Mouse (Mus musculus) inflammation-experienced regulatory T-cells, adult 6 months (primary cell): Measurements from ENCODE around the gene Itprid1. TPM values are rescaled to one million over a fixed set of nuclear protein-coding genes. Genes with fewer than 3 reads are reported as not detected.

ENCODE experiments used
- ATAC-seq: one replicate; pipeline ENCODE4 v1.8.0; 2017
- polyA plus RNA-seq, 3 experiments: library from polyadenylated mRNA; unstranded; fragments of 100-300 nt; shearing (Covaris generic); gene quantifications; one replicate each; pipeline ENCODE4 v1.2.1; 2017

Itprid1 gene
- polyA plus RNA-seq, 3 experiments from 2014 or later, result not detected

GRCm38 (mm10) chr6:55901568-55902328 is 65.1 kb downstream of the Itprid1 start:
- no peak for ATAC-seq

- no peak for ATAC-seq
These were observed 65.6 kb downstream of the Itprid1 start for GRCm38 (mm10) chr6:55902329-55902605.

GRCm38 (mm10) chr6:55919206-55919605 is 82.5 kb downstream of the Itprid1 start:
- no peak for ATAC-seq

GRCm38 (mm10) chr6:55920282-55920720 is 83.6 kb downstream of the Itprid1 start:
- ATAC-seq, result no peak

GRCm38 (mm10) chr6:55920866-55921630 is 84.4 kb downstream of the Itprid1 start:
- no peak for ATAC-seq

- ATAC-seq, result no peak
These were observed 108.0 kb downstream of the Itprid1 start for GRCm38 (mm10) chr6:55944709-55945108.

GRCm38 (mm10) chr6:55950345-55951110 is 113.8 kb downstream of the Itprid1 start:
- ATAC-seq, result no peak

- no peak for ATAC-seq
These were observed 136.3 kb downstream of the Itprid1 start for GRCm38 (mm10) chr6:55972998-55973397.

GRCm38 (mm10) chr6:55979766-55980165 is 143.1 kb downstream of the Itprid1 start:
- no peak for ATAC-seq

GRCm38 (mm10) chr6:56008711-56009110 is 172.0 kb downstream of the Itprid1 start:
- no peak for ATAC-seq

GRCm38 (mm10) chr6:56012384-56012783 is 175.7 kb downstream of the Itprid1 start:
- ATAC-seq, result no peak

- ATAC-seq, result no peak
These were observed 180.7 kb downstream of the Itprid1 start, which contains the start of gene Ppp1r17 for GRCm38 (mm10) chr6:56017291-56017994. Ppp1r17 (plus strand) TSS chr6:56017497.

- ATAC-seq, result no peak
These were observed 182.9 kb downstream of the Itprid1 start for GRCm38 (mm10) chr6:56019632-56020031.

GRCm38 (mm10) chr6:56025533-56025932 is 188.8 kb downstream of the Itprid1 start:
- ATAC-seq, result no peak

- ATAC-seq, result no peak
These were observed 190.6 kb downstream of the Itprid1 start for GRCm38 (mm10) chr6:56027318-56027717.

- no peak for ATAC-seq
These were observed 191.3 kb downstream of the Itprid1 start for GRCm38 (mm10) chr6:56027966-56028365.

Other genes with a start within 250 kb of the Itprid1 start
- not detected for gene Neurod6, start 155.6 kb upstream of the Itprid1 start, polyA plus RNA-seq
- gene Ppp1r17, start 180.6 kb downstream of the Itprid1 start, polyA plus RNA-seq, result not detected